Mouse (Mus musculus) kidney, embryonic 16.5 days (tissue): ENCODE measurements around the gene Fam136a. TPM values are rescaled to one million over a fixed set of nuclear protein-coding genes. Genes with fewer than 3 reads are reported as not detected.
A peak's percentile ranks its signal among the peaks of the same experiment; 100 is the strongest.

Source experiments
- ATAC-seq: fragments of 200-750 bp; cut with Nextera tagmentation; 2 replicates; pipeline ENCODE4 v1.8.0; 2017; ENCODE audit warnings: moderate TSS enrichment; ENCODE audit not compliant: low FRiP score, low TSS enrichment
- H3K27ac ChIP-seq: fragments of 300-500 bp; sonication (generic); 2 replicates; pipeline ENCODE4 v1.5.1; 2014; ENCODE audit warnings: low read length
- H3K27me3 ChIP-seq: fragments of 300-500 bp; sonication (generic); 2 replicates; pipeline ENCODE4 v1.6.1; 2014; ENCODE audit warnings: low read length, control low read depth, mixed read lengths; ENCODE audit not compliant: insufficient read depth
- H3K36me3 ChIP-seq: fragments of 300-500 bp; sonication (generic); 2 replicates; pipeline ENCODE4 v1.6.1; 2014; ENCODE audit warnings: low read length, control low read depth, mixed read lengths; ENCODE audit not compliant: insufficient read depth
- H3K4me1 ChIP-seq: fragments of 300-500 bp; sonication (generic); 2 replicates; pipeline ENCODE4 v1.6.1; 2014; ENCODE audit warnings: low read length, control low read depth, mixed read lengths; ENCODE audit not compliant: insufficient read depth
- H3K4me2 ChIP-seq: fragments of 300-500 bp; sonication (generic); replicated peaks from 2 replicates; pipeline ENCODE4 v1.6.1; 2014; ENCODE audit warnings: low read depth, low read length
- H3K4me3 ChIP-seq: fragments of 300-500 bp; sonication (generic); 2 replicates; pipeline ENCODE4 v1.5.1; 2014; ENCODE audit warnings: mild to moderate bottlenecking, low read length
- H3K9ac ChIP-seq: fragments of 300-500 bp; sonication (generic); replicated peaks from 2 replicates; pipeline ENCODE4 v1.6.1; 2014; ENCODE audit warnings: low read length
- H3K9me3 ChIP-seq: fragments of 300-500 bp; sonication (generic); 2 replicates; pipeline ENCODE4 v1.6.1; 2016; ENCODE audit warnings: low read length, control low read depth
- WGBS: fragments of 180-500 bp; shearing (Covaris S2); extraction: QIAGEN DNeasy Blood & Tissue Kit; methylation state at CpG from one replicate; pipeline ENCODE4 v1.1.7; 2014; 5-methylcytosine and 5-hydroxymethylcytosine counted together
- polyA plus RNA-seq: library from polyadenylated mRNA; unstranded; fragments of >200 nt; fragmentation: Nextera tagmentation; extraction: Ambion mirVana; gene quantifications from 2 replicates; pipeline ENCODE4 v1.2.1, GENCODE M21; 2015

Fam136a gene
- 145 and 146 TPM in 2 replicates for polyA plus RNA-seq

GRCm38 (mm10) chr6:86365371-86366124 lies at the start of gene Fam136a:
Gene Fam136a, plus strand, starts transcription at chr6:86365646.
- Histone ChIP-seq H3K4me2 (peak within 1 kb of the TSS; percentile 95), H3K4me3 (peak within 1 kb of the TSS; percentile 73), H3K36me3 (peaks cover 12% of the 10 kb centered on the region; the same call in 1 of the 2 replicates), H3K9me3 (no peaks in the 10 kb centered on the region), H3K27me3 (no peaks in the 10 kb centered on the region), H3K4me1 (peaks cover 11% of the 10 kb centered on the region), H3K27ac (peak within 1 kb of the TSS; percentile 73), H3K9ac (peak within 1 kb of the TSS; percentile 88)
- under 1% methylated on average over 66 of the region's 76 CpGs for WGBS
- peak; percentile 97 for ATAC-seq

- H3K4me1 ChIP-seq = no peaks in the 10 kb centered on the region
- ATAC-seq = no peak
- no peak overlapping the region for H3K27ac ChIP-seq
- no peaks in the 10 kb centered on the region for H3K27me3 ChIP-seq
- 0 out of 2 replicates have a peak, but pooled peaks cover 3% of the 10 kb centered on the region for H3K9me3 ChIP-seq
- H3K9ac ChIP-seq = no peak overlapping the region
- no peak overlapping the region for H3K4me3 ChIP-seq
- no peaks in the 10 kb centered on the region for H3K36me3 ChIP-seq
- 36% methylated on average over 1 of the region's 1 CpGs for WGBS
- no peak overlapping the region for H3K4me2 ChIP-seq
Observed at GRCm38 (mm10) chr6:86317066-86317465, 48.4 kb upstream of the Fam136a start.

GRCm38 (mm10) chr6:86318855-86319254 lies 46.6 kb upstream of the Fam136a start:
- no peak for ATAC-seq
- Histone ChIP-seq H3K4me1 (no peaks in the 10 kb centered on the region), H3K9ac (no peak overlapping the region), H3K4me3 (no peak overlapping the region), H3K4me2 (no peak overlapping the region), H3K27ac (no peak overlapping the region), H3K27me3 (no peaks in the 10 kb centered on the region), H3K9me3 (0 out of 2 replicates have a peak, but pooled peaks cover 3% of the 10 kb centered on the region), H3K36me3 (no peaks in the 10 kb centered on the region)
- 51% methylated on average over 4 of the region's 4 CpGs for WGBS

GRCm38 (mm10) chr6:86322031-86322563 lies 43.3 kb upstream of the Fam136a start:
- 94% methylated on average over 5 of the region's 5 CpGs for WGBS
- H3K9me3 ChIP-seq = 0 out of 2 replicates have a peak, but pooled peaks cover 3% of the 10 kb centered on the region
- H3K27me3 ChIP-seq = no peaks in the 10 kb centered on the region
- ATAC-seq = no peak
- no peak overlapping the region for H3K27ac ChIP-seq
- H3K36me3 ChIP-seq = no peaks in the 10 kb centered on the region
- no peak overlapping the region for H3K4me2 ChIP-seq
- no peak overlapping the region for H3K4me3 ChIP-seq
- no peak overlapping the region for H3K9ac ChIP-seq
- H3K4me1 ChIP-seq = no peaks in the 10 kb centered on the region

- no peaks in the 10 kb centered on the region for H3K36me3 ChIP-seq
- no peak overlapping the region for H3K4me3 ChIP-seq
- H3K4me1 ChIP-seq = no peaks in the 10 kb centered on the region
- H3K27me3 ChIP-seq = no peaks in the 10 kb centered on the region
- H3K4me2 ChIP-seq = no peak overlapping the region
- 0 out of 2 replicates have a peak, but pooled peaks cover 3% of the 10 kb centered on the region for H3K9me3 ChIP-seq
- H3K27ac ChIP-seq = no peak overlapping the region
- ATAC-seq = no peak
- 96% methylated on average over 9 of the region's 9 CpGs for WGBS
- H3K9ac ChIP-seq = no peak overlapping the region
Observed at GRCm38 (mm10) chr6:86322991-86323390, 42.5 kb upstream of the Fam136a start.

GRCm38 (mm10) chr6:86324400-86324799 lies 41.0 kb upstream of the Fam136a start:
- H3K36me3 ChIP-seq = no peaks in the 10 kb centered on the region
- H3K27me3 ChIP-seq = no peaks in the 10 kb centered on the region
- no peak overlapping the region for H3K4me2 ChIP-seq
- H3K4me1 ChIP-seq = no peaks in the 10 kb centered on the region
- H3K9me3 ChIP-seq = 0 out of 2 replicates have a peak, but pooled peaks cover 3% of the 10 kb centered on the region
- no peak overlapping the region for H3K4me3 ChIP-seq
- 79% methylated on average over 3 of the region's 3 CpGs for WGBS
- no peak for ATAC-seq
- no peak overlapping the region for H3K9ac ChIP-seq
- no peak overlapping the region for H3K27ac ChIP-seq

GRCm38 (mm10) chr6:86325646-86326045 lies 39.8 kb upstream of the Fam136a start:
- no peaks in the 10 kb centered on the region for H3K36me3 ChIP-seq
- no peak overlapping the region for H3K27ac ChIP-seq
- WGBS = 81% methylated on average over 5 of the region's 5 CpGs
- H3K4me1 ChIP-seq = no peaks in the 10 kb centered on the region
- H3K4me3 ChIP-seq = no peak overlapping the region
- no peak overlapping the region for H3K9ac ChIP-seq
- no peak for ATAC-seq
- H3K4me2 ChIP-seq = no peak overlapping the region
- H3K27me3 ChIP-seq = no peaks in the 10 kb centered on the region
- H3K9me3 ChIP-seq = 0 out of 2 replicates have a peak, but pooled peaks cover under 1% of the 10 kb centered on the region

- WGBS = 86% methylated on average over 18 of the region's 18 CpGs
- no peak for ATAC-seq
Observed at GRCm38 (mm10) chr6:86326866-86327265, 38.6 kb upstream of the Fam136a start.

GRCm38 (mm10) chr6:86328369-86328768 lies 37.1 kb upstream of the Fam136a start:
- Histone ChIP-seq H3K9me3 (no peaks in the 10 kb centered on the region), H3K4me1 (no peaks in the 10 kb centered on the region), H3K27ac (no peak overlapping the region), H3K36me3 (no peaks in the 10 kb centered on the region), H3K9ac (no peak overlapping the region), H3K4me3 (no peak overlapping the region), H3K4me2 (no peak overlapping the region), H3K27me3 (no peaks in the 10 kb centered on the region)
- whole genome bisulfite sequencing = 28% methylated on average over 3 of the region's 3 CpGs
- no peak for ATAC-seq

More at GRCm38 (mm10) chr6:86326866-86327265, 38.6 kb upstream of the Fam136a start:
- Histone ChIP-seq H3K9ac (no peak overlapping the region), H3K4me2 (no peak overlapping the region), H3K4me3 (no peak overlapping the region), H3K27me3 (no peaks in the 10 kb centered on the region), H3K36me3 (no peaks in the 10 kb centered on the region), H3K27ac (no peak overlapping the region), H3K9me3 (no peaks in the 10 kb centered on the region), H3K4me1 (no peaks in the 10 kb centered on the region)

GRCm38 (mm10) chr6:86329943-86330342 lies 35.5 kb upstream of the Fam136a start:
- Histone ChIP-seq H3K4me1 (no peaks in the 10 kb centered on the region), H3K27me3 (no peaks in the 10 kb centered on the region), H3K27ac (no peak overlapping the region), H3K36me3 (no peaks in the 10 kb centered on the region), H3K9me3 (no peaks in the 10 kb centered on the region), H3K4me3 (no peak overlapping the region), H3K4me2 (no peak overlapping the region), H3K9ac (no peak overlapping the region)
- 95% methylated on average over 6 of the region's 6 CpGs for WGBS
- ATAC-seq = no peak
